Mouse (Mus musculus) thymus, adult 18-20 months (tissue): ENCODE measurements around the gene Mif4gd.

Experiments
- DNase-seq, 2 experiments: peaks; one replicate each; pipeline ENCODE4 v3.0.0; 2022; ENCODE audit warnings: mixed read lengths in 2 of 2

Mif4gd gene

DNA sequence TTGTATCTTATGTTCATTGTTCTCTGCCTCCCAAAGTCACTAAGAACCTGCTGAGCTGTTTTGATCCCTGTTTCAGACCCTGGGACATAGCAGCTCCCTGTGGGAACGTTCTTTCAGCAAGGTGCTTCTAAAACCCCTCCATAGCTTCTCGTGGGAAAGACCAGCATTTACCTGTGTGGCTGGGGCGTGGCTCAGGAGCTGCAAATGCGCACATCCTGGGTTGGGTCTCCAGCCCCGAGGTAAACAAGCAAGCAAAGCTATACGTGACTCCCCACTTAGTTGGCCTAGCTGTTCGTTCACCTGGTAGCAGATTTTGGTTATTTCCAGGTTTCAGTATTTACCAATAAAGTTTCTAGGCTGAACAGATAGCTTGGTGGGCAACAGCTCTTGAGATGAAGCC is 19.5 kb upstream of the Mif4gd start:
- DNase-seq = no peak

DNA sequence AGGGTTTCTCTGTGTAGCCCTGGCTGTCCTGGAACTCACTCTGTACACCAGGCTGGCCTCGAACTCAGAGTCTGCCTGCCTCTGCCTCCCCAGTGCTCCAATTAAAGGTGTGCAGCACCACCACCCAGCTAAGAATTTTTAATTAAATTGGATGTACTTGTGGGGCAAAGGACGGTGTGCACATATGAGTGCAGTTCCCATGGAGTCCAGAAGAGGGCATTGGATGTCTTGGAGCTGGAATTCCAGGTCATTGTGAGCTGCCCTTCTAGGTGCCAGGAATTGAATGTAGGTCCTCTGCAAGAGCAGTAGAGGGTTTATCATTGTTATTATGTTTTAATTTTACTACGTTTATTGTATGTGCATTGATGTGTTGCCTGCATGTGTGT is 18.7 kb upstream of the Mif4gd start:
- no peak for DNase-seq

- peak in 1 of 2 experiments; percentile 52 for DNase-seq
Observed at GRCm38 (mm10) chr11:115630532-115631504, 18.0 kb upstream of the Mif4gd start.

DNA sequence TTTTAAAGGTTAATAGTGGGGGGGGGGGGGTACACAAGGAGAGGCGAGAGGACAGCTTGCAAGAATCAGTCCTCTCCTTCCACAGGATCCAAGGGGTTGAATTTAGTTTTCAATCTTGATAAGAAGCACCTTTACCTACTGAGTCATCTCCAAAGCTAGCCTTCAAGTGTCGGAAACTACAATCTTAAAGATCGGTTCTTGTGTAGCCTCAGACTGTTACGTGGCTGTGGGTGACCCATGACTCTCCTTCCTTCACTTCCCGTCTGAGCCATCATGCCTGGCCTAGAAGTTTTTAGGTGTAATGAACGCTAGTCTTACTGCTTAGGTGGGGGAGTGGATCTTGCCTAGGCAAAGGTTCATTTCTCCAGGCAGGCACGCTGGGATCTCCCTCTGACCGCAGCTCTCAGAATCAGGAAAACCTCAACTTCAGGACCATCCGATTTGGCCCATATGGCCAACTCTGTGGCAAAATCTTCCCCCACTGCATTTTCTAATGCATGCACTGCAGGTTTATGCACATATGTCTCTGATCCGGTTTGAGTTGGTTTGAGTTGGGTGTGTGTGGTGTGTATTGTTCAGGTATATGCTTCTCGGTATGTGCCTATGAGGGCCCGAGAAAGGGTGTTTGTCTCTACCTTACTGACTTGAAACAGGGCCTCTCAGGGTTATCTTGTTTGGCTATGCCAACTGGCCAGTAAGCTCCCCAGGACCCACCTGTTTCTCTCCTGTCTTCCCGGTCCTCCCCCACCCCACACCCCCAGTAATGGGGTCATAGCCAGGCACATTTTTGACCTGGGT is 17.2 kb upstream of the Mif4gd start:
- no peak for DNase-seq

DNA sequence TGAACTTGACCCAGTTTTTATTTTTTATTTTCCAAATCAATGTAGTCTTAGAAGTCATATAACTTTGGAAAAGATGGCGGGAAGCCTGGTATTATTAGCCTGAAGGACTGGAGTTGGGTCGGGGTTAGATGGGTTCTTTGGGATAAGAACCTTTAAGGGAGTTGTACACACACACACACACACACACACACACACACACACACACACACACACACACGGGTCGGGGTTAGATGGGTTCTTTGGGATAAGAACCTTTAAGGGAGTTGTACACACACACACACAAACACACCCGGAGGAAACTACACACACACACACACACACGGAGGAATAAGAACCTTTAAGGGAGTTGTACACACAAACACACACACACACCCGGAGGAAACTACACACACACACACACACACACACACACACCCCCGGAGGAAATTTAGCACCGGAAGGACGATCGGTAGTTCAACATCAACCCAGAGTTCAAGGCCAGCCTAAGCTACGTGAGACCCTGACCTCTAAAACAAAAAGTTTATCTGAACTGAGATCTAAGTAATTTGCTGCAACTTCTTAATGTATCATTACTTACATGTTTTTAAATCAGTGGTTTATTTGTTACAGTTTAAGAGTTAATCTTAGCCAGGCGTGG is 15.8 kb upstream of the Mif4gd start:
- DNase-seq = no peak

DNA sequence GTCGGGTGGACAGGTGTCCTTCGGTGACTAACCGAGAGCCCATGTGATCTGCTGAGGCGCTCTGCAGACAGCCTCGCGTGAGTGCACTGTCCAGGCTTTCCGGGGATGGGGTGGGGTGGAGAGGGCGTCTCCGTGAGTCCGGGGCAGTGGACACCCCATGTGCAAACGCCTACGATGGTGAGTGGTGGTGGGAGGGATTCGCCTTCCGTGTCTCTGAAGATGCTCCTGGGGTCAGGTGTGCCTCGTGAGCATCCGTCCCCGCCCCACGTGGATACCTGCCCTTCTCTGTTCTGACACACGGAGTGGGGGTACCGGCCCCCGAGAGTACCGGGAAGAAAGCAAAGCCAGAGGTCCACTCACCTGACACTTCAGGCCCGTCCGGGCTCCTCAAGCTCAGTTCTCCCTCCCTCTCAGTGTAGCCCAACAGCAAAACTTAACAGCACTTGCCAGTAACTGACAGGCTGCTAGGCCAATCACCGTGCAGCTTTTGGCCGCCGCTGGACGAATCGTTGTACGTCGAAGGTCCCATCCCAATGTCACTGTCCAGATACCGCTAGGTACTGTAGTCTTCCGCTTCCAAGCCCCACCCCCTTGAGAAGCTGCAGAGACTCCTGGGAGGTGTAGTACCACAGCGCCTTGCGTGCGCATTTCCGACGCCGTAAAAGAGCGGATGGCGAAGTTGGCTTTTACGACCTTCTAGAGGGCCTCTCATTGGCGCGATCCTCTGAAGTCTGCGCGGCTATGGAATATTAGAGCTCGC is 15.1 kb upstream of the Mif4gd start, which contains the start of gene Slc25a19:
Gene Slc25a19 (minus strand): TSS at position 591 of the 760 bp plus-strand sequence.
- peak; percentile 98 to 99 for DNase-seq

GRCm38 (mm10) chr11:115626824-115627616 is 14.3 kb upstream of the Mif4gd start:
- no peak for DNase-seq

DNA sequence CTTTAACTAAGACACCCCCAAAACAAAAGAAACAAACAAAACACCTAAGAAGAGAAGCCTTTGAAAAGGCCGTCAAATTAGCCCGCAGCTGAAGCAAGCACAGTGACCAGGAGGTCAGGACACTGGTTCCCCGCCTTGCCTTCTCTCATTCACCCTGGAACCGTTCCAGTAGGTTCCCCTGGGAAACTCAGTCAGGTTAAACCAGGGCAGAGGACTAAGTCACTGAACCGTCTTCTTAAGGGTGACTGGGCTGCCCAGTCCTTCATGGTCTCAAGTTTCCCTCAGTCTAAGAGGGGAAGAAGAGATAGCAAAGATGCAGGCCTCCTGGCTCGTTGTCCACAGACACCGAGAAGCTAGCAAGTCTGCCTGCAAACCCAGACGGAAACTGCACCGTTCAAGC is 13.1 kb upstream of the Mif4gd start:
- DNase-seq = no peak

GRCm38 (mm10) chr11:115623487-115624070 is 10.8 kb upstream of the Mif4gd start:
- DNase-seq = no peak

DNA sequence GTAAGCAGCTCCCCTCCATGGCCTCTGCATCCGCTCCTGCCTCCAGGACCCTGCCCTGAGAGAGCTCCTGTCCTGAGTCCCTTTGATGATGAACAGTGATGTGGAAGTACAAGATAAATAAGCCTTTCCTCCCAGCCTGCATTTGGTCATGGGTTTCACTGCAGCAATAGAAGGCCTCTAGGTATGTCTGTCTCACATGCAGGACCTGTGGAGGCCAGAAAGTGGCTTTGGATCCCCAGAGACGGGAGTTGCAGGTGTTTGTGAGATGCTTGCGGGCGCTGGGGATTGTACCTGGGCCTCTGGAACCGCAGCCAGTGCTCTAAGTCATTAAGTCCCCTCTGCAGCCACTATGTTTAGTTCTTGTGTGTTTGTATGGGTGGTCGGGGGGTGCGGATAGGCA is 7.2 kb upstream of the Mif4gd start:
- no peak for DNase-seq

DNA sequence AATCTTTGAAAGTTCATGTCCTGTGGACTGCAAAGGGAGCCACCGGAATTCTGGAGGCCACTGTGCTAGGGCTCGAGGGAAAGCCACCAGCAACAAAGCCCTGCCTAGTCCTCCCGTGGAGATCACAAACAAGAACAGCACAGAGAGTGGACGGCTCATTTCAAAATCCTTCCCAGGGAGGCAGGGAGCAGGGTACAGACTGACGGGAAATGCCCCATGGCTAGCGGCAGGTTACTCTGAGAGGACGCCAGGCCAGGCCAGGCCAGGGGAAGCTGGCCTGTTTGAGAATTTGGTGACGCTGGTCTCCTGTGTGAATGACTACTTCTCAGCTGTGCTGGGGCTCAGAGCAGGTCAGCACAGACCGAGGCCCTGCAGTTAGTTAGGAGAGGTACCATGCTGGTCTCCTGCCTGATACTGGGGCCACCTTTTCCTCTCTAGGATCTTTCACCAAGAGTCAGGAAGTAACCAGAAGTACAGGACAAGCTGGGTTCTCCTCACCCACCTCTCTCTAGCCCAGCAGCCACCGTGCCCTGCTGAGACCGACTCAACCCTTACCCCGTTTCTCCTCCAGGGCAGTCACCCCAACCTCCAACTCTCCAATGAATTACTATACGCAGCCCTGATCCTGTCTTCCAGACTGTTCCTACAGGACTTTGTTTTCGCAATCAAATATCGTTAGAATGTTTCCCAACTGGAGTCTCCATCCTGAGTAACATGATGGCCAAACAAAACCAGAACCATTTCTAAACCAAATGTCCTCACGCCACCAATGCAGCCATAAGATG is 6.2 kb upstream of the Mif4gd start:
- no peak for DNase-seq

- DNase-seq = no peak
Observed at GRCm38 (mm10) chr11:115618001-115618400, 5.2 kb upstream of the Mif4gd start.

DNA sequence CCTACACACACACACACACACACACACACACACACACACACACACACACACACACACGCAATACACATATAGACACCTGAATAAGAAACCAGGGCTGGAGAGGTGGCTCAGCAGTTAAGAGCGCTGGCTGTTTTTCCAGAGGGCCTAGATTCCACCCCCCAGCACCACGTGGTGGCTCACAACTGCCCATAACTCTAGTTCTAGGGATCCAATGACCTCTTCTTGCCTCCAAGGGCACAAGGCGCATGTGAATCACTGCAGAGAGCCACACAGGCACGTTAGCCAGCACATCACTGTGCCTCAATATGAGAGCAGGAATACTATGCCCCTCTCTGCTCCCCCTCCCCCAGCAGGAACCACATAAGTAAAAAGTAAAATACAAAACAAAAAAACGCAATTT is 4.1 kb upstream of the Mif4gd start:
- DNase-seq = no peak

DNA sequence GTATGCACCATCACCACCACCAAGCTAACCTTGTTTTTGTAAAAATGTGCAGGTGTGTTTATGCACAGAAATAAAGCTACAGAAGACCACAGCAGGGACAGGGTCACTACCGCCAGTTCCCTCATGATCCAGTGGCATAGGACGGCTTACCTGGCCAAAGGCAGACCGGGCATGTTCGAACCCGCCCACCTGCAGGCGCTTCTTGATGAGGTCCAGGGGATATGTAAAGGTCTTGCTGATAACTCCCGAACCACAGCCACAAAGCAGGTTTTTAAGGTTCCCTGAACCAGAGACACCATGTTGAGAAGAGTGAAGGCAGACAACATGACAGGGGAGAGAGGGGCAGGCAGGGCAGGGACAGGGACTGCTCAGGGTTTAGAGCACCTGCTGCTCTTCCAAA is 3.6 kb upstream of the Mif4gd start:
- DNase-seq = no peak

DNA sequence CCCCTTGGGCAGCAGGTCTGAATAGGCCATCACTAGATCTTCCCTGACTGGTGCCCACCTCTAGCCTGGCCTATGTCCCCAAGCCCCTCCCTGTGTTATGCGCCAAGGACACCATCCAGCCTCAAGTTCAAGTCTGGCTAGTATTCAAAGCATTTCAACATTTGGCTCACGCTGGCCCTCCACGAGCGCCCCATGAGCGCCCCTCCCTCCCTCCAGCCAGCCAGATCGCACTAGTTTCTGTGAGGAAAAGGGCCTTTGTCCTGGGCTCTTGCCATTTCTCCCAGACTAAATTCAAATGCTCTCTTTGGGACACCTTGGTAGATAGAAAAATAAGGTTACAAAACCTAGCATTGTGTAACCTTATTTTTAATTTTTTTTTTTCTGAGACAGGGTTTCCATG is 3.1 kb upstream of the Mif4gd start:
- DNase-seq = no peak

DNA sequence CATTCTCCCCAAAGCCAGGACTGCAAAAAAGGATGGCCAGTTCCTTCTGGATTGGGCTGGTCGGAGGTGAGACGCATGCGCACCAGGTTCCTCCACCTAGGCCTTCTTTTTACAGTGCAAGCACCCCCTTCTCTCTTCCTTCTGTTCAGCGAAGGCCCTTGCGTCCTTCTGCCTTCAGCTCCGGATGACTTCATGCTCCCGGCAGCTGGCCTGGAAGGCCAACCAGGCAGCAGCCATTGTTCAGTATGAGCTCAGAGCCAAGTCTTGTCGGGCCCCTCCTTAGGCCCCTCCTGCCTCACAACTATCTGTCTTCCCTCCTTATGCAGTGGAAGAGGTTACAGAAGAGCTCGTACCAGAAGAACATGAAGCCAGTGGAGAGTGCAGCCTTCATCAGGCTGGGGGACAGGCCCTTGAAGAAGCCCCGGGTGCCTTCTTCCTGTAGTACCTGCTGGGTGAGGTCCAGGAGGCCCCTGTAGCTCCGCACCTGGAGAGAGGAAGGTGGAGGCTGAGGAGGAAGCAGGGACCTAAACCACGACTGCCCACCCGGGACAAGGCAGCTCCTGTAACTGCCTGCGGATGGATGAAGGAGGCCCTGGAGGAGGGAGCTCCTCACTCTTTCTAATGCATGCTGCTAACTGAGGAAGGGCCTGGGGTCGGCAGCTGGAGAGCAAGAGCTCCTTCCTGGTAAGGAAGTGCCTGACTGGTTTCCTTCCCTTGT is 2.5 kb upstream of the Mif4gd start:
- no peak for DNase-seq

DNA sequence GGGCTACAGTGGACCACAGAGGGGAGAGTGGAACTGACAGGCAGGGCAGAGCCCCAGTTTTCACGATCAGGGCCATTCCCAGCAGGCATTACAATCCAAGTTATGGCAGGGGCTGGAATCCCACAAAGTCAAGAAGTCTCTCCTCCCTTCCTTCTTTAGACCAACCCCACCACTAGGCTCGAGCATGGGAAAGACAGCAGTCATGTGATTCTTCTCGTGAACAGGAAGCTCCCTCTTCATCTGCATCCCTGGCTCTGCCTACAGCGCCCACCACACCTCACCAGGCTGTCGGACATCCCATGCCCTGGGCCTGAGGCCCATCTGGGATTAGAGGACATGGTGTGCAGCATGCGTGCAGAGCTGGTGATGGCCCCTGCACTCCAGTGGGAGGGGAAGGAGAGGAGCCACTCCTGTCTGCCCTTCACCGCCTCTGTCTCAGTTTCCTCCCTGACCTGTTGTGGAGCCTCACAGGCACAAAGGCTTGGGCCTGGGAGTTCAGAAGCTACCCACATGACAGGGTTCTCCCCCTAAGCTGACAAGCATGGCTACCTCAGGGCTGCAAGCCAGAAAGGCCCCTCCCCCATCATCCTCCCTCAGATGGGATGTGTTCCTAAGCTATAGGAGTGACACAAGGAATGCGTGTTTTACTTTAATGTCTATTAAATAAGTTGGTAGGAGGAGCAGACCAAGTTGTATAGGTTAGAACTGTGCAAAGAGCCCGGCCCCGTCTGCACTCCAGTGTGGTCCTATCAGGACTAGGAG is 1.8 kb upstream of the Mif4gd start:
- no peak for DNase-seq

GRCm38 (mm10) chr11:115613138-115613945 is 573 bp upstream of the Mif4gd start:
- DNase-seq = peak in 1 of 2 experiments; percentile 52
